Mouse (Mus musculus) CD4-positive naive resting alpha-beta T cell, adult 76 days (primary cell): Measurements from ENCODE around the gene Igsf23. TPM values are rescaled to one million over a fixed set of nuclear protein-coding genes. Genes with fewer than 3 reads are reported as not detected.

Experiments used
- total RNA-seq: library from RNA; stranded (reverse); gene quantifications from one replicate; pipeline ENCODE4 v1.2.4, GENCODE M21; 2023

The Igsf23 gene
- total RNA-seq, result 11.8 TPM

DNA sequence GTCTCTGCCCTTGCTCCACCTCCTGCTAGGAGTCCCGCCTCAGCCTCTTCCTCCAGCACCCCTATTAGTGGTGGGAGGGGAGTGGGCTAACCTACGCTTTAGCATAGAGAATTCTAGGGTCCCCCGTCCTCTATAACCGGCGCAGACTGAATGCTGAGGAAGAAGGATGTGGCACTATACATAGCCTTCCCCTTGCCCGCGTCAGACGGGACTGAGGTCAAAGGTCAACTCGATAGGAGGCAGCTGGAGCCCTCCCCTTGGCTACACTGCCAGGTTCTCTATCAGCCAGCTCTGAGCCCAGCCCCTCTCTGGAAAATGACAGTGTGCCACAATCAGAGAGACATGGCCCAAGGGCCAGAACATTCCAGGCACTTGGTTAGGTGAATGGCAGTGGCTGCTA lies at the start of gene Igsf23:
Gene Igsf23, minus strand, starts transcription at position 168 of the 400 bp plus-strand sequence.

DNA sequence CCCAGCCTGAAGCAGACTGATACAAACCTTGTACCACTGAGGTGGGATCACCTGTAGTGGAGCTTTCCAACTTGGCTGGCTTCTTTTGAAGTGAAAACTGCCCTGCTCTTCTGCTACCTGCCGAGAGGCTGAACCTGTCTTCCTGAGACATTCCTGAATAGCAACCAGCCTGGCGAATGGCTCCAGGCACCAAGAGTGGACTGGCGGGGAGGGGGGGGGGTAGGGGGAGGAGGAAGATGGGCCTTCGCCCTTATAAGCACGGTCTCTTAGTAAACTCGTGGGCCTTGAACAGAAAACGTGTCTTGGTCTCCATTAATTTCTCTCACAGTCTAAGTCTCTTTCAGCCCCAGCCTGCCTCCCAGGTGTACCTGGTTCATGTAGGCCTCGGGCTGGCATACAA lies 40.6 kb upstream of the Igsf23 start, which contains the start of gene Nlrp9b:
Gene Nlrp9b, plus strand, starts transcription at position 301 of the 400 bp plus-strand sequence.

DNA sequence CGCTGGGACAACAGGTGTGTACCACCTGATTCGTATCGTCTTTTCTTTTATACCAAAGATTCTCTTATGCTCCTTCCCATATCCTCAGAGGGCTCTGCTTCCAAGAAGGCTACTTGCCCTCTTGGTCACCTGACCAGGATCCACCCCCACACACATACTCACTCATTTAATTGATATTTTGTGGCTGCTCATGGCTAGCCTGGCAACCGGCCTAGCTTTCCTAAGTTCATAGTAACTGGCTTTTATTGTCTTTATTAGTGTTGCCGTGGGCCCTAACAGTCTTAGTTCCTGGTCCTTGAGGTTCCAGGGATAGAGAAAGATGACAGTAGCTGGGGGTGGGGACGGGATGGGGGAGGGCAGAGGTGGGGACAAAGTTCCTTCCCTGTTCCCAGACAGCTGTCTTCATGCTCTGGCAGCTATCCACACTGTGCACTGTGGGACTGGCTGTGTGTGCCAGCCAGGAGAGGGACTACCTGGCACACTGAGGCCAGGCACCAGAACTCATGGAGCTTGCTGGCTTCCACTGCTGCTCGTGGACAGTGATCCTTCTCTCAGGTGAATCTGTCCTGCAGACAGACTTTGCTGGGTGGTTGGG lies 14.5 kb upstream of the Igsf23 start, which contains the start of gene Ceacam20:
Gene Ceacam20, plus strand, starts transcription at position 428 of the 595 bp plus-strand sequence.

DNA sequence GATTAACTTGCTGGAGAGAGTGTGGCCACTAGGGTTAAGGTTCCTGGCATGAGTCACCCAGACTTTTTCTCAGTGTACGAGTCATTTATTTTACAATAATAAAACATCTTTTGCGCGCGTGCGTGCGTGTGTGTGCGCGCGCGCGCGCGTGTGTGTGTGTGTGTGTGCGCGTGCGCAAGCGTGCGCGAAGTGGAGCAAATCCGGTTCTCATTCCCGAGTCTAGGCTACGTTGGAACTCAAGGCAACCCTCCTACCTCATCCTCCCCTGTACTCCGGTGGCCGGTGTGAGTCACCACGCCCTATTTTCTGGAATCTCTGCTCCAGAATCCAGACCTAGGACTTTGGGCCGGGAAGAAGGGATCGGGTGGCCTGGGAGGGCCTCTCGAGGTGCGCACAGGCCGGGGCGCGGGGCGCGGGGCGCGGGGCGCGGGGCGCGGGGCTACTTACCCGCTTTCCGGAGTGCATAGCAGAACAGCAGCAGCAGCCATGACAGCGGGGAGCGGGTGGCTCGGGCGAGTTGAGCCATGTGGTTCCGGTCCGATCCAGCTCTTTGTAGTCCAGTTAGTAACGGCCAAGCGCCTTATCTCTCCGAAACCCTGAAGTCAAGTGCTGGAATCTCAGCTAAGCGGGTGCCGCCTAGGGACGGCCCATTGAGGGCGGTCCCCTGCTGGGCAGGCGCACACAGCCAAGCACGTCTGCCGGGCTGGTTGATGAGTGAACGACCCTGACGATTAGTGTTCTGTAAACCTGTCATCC lies 29.9 kb downstream of the Igsf23 start, which contains the start of gene Pvr:
Gene Pvr, minus strand, starts transcription at position 655 of the 756 bp plus-strand sequence.

GRCm38 (mm10) chr7:19887849-19888248 lies 62.7 kb downstream of the Igsf23 start, which contains the start of gene Ceacam19:
Ceacam19 (minus strand) TSS chr7:19887965.

Other genes with a start within 250 kb of the Igsf23 start
- 48.0 TPM for gene Tomm40, start 235.3 kb downstream of the Igsf23 start, total RNA-seq
- 0.38 TPM for gene Nectin2, start 200.3 kb downstream of the Igsf23 start, total RNA-seq
- gene Bcam, start 179.7 kb downstream of the Igsf23 start, total RNA-seq, result 0.23 TPM
- not detected for gene Cblc, start 153.9 kb downstream of the Igsf23 start, total RNA-seq
- gene Bcl3, start 128.0 kb downstream of the Igsf23 start, total RNA-seq, result 23.5 TPM
- gene Gm19345, start 98.8 kb downstream of the Igsf23 start, total RNA-seq, result not detected
- gene Ceacam16, start 89.5 kb downstream of the Igsf23 start, total RNA-seq, result 1.6 TPM
- gene Ceacam19, start 62.8 kb downstream of the Igsf23 start, total RNA-seq, result not detected
- gene Pvr, start 29.6 kb downstream of the Igsf23 start, total RNA-seq, result 120 TPM
- gene Ceacam20, start 14.7 kb upstream of the Igsf23 start, total RNA-seq, result not detected
- not detected for gene Nlrp9b, start 40.7 kb upstream of the Igsf23 start, total RNA-seq
- not detected for gene Vmn1r91, start 148.9 kb upstream of the Igsf23 start, total RNA-seq
- not detected for gene Gm16442, start 171.8 kb upstream of the Igsf23 start, total RNA-seq
- gene Vmn1r93, start 188.3 kb upstream of the Igsf23 start, total RNA-seq, result not detected
- not detected for gene Vmn1r94, start 217.6 kb upstream of the Igsf23 start, total RNA-seq
- not detected for gene Vmn1r95, start 243.0 kb upstream of the Igsf23 start, total RNA-seq